Mouse (Mus musculus): ENCODE data around the gene Cdh22. TPM values are rescaled to one million over a fixed set of nuclear protein-coding genes. Genes with fewer than 3 reads are reported as not detected.

The Cdh22 gene
- polyA plus RNA-seq, 1 experiment from 2014 or later: 3.4 TPM

DNA sequence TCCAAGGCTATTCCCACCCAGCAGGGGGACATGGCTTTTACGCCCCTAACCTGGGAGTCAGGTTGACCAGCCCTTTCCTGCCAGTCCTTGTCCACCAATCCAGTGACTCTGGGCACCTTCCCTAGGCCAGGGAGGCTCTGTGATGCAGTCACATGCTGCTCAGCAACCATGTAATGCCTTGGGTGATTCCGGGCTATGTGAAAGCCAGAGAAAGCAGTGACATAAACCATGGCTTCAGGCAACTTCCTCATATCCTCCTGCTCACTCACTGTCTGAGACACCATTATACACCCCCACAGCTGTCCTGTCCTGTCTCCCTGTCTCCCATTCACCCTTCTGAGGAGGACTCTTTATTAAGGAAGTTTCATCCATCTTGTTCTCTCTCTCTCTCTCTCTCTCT, 144.0 kb downstream of the Cdh22 start, which contains the start of gene 1700025C18Rik:
Gene 1700025C18Rik (minus strand): TSS at position 101 of the 400 bp plus-strand sequence.
- WGBS: 79% methylated on average over 2 of the region's 2 CpGs

DNA sequence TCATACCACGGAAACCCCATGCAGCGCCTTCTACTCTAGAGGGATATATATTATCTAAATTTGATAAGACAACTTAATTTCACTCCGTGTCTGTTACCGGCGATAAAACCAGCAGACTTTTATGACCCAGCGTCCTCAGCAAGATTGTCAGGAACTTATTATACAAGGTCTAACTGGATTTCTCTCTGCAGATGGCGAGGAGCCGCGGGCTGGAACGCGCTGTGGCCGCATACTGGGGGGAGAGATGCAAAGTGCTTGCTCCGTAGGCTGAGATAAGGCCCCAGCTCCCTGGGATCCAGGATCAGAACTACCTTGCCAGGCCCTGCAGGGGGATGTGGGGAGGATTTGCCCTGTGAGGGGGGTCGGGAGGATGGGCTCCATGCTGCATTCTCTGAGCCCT, 145.2 kb downstream of the Cdh22 start:
- H3K27ac ChIP-seq (ENCODE audit: low read depth, low read length): no peak overlapping the region
- ATAC-seq (ENCODE audit: insufficient read depth, low FRiP score, low TSS enrichment): no peak

More for the DNA sequence above, 144.0 kb downstream of the Cdh22 start, which contains the start of gene 1700025C18Rik:
- Histone ChIP-seq H3K36me3 (ENCODE audit: control insufficient read depth, insufficient read depth, low read length) (no peaks in the 10 kb centered on the region), H3K4me1 (ENCODE audit: control insufficient read depth, insufficient read depth, low read length) (no peaks in the 10 kb centered on the region), H3K27me3 (ENCODE audit: control insufficient read depth, insufficient read depth, low read length) (no peaks in the 10 kb centered on the region), H3K4me2 (ENCODE audit: low read depth) (no peak within 1 kb of the TSS), H3K27ac (ENCODE audit: low read depth, low read length) (no peak within 1 kb of the TSS), H3K4me3 (ENCODE audit: low read depth, low read length) (no peak within 1 kb of the TSS), H3K9ac (ENCODE audit: low read length) (no peak within 1 kb of the TSS), H3K9me3 (ENCODE audit: control insufficient read depth, low read length) (no peaks in the 10 kb centered on the region)
- DNase-seq (ENCODE audit: low spot score) (no peak), ATAC-seq (ENCODE audit: insufficient read depth, low FRiP score, low TSS enrichment) (no peak)

DNA sequence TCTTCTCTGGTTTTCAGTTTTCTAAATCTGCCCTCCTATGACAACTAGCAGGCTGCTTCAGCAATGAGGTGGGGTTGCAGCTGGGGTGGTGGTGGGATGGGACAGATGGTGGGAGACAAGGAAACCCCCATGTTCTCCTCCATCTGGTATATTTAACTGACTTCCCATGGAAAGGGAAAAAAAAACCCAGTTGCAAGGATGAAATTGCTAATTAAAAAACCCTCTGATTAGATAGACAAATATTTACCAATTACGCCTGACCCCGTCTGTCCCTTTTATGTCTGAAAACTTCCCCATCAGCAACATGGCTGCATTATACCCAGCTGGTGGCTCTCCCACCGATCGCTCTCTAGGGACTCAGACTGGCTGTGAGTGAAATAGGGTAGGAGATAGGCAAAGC, 148.0 kb downstream of the Cdh22 start:
- Histone ChIP-seq H3K27me3 (ENCODE audit: control insufficient read depth, insufficient read depth, low read length) (no peaks in the 10 kb centered on the region), H3K9me3 (ENCODE audit: control insufficient read depth, low read length) (no peaks in the 10 kb centered on the region), H3K27ac (ENCODE audit: low read depth, low read length) (no peak overlapping the region), H3K4me2 (ENCODE audit: low read depth) (no peak overlapping the region), H3K4me3 (ENCODE audit: low read depth, low read length) (no peak overlapping the region), H3K36me3 (ENCODE audit: control insufficient read depth, insufficient read depth, low read length) (no peaks in the 10 kb centered on the region), H3K9ac (ENCODE audit: low read length) (no peak overlapping the region), H3K4me1 (ENCODE audit: control insufficient read depth, insufficient read depth, low read length) (no peaks in the 10 kb centered on the region)
- ATAC-seq (ENCODE audit: insufficient read depth, low FRiP score, low TSS enrichment): no peak
- no peak for DNase-seq (ENCODE audit: low spot score)
- WGBS: 81% methylated on average over 4 of the region's 4 CpGs

More for the DNA sequence above, 145.2 kb downstream of the Cdh22 start:
- WGBS: 49% methylated on average over 14 of the region's 14 CpGs
- no peak for DNase-seq (ENCODE audit: low spot score)
- H3K4me1 ChIP-seq (ENCODE audit: control insufficient read depth, insufficient read depth, low read length): no peaks in the 10 kb centered on the region
- H3K9ac ChIP-seq (ENCODE audit: low read length): no peak overlapping the region
- H3K4me2 ChIP-seq (ENCODE audit: low read depth): no peak overlapping the region
- H3K4me3 ChIP-seq (ENCODE audit: low read depth, low read length): no peak overlapping the region
- H3K27me3 ChIP-seq (ENCODE audit: control insufficient read depth, insufficient read depth, low read length): no peaks in the 10 kb centered on the region
- no peaks in the 10 kb centered on the region for H3K9me3 ChIP-seq (ENCODE audit: control insufficient read depth, low read length)
- no peaks in the 10 kb centered on the region for H3K36me3 ChIP-seq (ENCODE audit: control insufficient read depth, insufficient read depth, low read length)

DNA sequence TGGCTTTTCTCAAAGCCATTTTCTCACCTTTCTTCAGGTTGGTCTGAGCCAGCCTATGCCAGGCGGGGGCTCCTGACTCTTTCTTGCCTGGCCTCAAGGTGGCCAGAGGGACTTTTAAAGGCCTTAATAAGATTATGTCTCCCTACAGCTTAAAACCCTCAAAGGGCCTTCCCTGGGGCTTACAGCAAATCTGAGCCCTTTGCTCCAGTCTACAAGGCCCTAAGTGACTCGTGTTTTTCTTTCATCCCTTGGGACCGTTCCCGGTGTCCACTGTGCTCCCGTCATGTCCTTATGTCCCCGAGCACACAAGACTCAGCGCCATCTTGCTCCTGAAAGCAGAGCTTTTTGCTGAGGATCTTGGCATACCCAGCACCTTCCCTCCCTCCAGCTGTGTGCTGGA, 153.4 kb downstream of the Cdh22 start:
- ATAC-seq (ENCODE audit: insufficient read depth, low FRiP score, low TSS enrichment): no peak
- Histone ChIP-seq H3K27me3 (ENCODE audit: control insufficient read depth, insufficient read depth, low read length) (peaks cover 39% of the 10 kb centered on the region), H3K27ac (ENCODE audit: low read depth, low read length) (no peak overlapping the region), H3K9ac (ENCODE audit: low read length) (no peak overlapping the region), H3K4me1 (ENCODE audit: control insufficient read depth, insufficient read depth, low read length) (peaks cover 14% of the 10 kb centered on the region), H3K9me3 (ENCODE audit: control insufficient read depth, low read length) (no peaks in the 10 kb centered on the region), H3K36me3 (ENCODE audit: control insufficient read depth, insufficient read depth, low read length) (no peaks in the 10 kb centered on the region), H3K4me3 (ENCODE audit: low read depth, low read length) (no peak overlapping the region), H3K4me2 (ENCODE audit: low read depth) (no peak overlapping the region)
- DNase-seq (ENCODE audit: low spot score): no peak
- WGBS: 38% methylated on average over 7 of the region's 7 CpGs

DNA sequence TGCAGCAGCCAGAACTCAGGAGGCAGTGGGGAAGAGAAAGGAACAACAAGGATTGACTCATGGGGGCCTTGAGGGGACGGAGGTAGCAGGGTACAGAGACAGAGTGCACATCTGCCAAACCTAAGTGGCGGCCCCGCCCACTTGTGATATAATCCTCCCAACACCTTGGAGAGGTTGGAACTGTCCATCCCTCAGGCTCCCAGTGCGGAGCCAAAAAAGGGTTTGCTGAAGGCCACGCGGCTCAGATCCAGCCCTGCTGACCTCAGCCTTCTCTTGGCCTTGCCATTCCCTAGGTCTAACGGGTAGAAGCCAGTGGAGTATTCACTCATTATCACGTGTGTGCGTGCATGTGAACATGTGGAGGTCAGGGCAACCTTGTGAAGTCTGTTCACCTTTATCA, 154.0 kb downstream of the Cdh22 start:
- peaks cover 45% of the 10 kb centered on the region for H3K27me3 ChIP-seq (ENCODE audit: control insufficient read depth, insufficient read depth, low read length)
- H3K4me2 ChIP-seq (ENCODE audit: low read depth): no peak overlapping the region
- H3K4me1 ChIP-seq (ENCODE audit: control insufficient read depth, insufficient read depth, low read length): peaks cover 14% of the 10 kb centered on the region
- no peaks in the 10 kb centered on the region for H3K9me3 ChIP-seq (ENCODE audit: control insufficient read depth, low read length)
- no peak overlapping the region for H3K9ac ChIP-seq (ENCODE audit: low read length)
- no peak overlapping the region for H3K27ac ChIP-seq (ENCODE audit: low read depth, low read length)
- no peaks in the 10 kb centered on the region for H3K36me3 ChIP-seq (ENCODE audit: control insufficient read depth, insufficient read depth, low read length)
- WGBS: 22% methylated on average over 9 of the region's 9 CpGs
- no peak overlapping the region for H3K4me3 ChIP-seq (ENCODE audit: low read depth, low read length)
- ATAC-seq (ENCODE audit: insufficient read depth, low FRiP score, low TSS enrichment): no peak
- DNase-seq (ENCODE audit: low spot score): no peak

DNA sequence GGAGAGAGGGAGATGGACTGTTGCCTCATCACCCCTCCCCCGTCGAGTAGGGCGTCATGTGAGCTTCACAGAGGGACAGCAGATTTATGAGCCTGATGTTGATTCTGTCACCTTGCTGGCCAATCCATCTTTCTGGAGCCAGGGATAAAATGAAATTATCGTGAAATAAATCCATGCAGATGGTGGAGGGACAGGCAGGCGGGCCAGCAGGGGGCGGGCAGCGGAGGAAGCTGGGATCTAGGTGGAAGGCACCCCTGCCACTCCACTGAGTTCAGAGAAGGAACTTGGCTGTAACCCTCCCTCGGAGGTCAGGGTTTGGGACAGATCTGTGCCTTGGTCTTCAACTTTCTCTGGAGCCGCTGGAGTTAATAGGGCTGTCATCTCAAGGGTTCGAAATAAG, 156.0 kb downstream of the Cdh22 start:
- no peaks in the 10 kb centered on the region for H3K9me3 ChIP-seq (ENCODE audit: control insufficient read depth, low read length)
- H3K36me3 ChIP-seq (ENCODE audit: control insufficient read depth, insufficient read depth, low read length): no peaks in the 10 kb centered on the region
- WGBS: 30% methylated on average over 10 of the region's 10 CpGs
- DNase-seq (ENCODE audit: low spot score) (peak; percentile 55), ATAC-seq (ENCODE audit: insufficient read depth, low FRiP score, low TSS enrichment) (no peak)
- H3K4me3 ChIP-seq (ENCODE audit: low read depth, low read length): no peak overlapping the region
- no peak overlapping the region for H3K27ac ChIP-seq (ENCODE audit: low read depth, low read length)
- H3K27me3 ChIP-seq (ENCODE audit: control insufficient read depth, insufficient read depth, low read length): peaks cover 57% of the 10 kb centered on the region
- H3K4me1 ChIP-seq (ENCODE audit: control insufficient read depth, insufficient read depth, low read length): peaks cover 14% of the 10 kb centered on the region
- H3K4me2 ChIP-seq (ENCODE audit: low read depth): no peak overlapping the region
- H3K9ac ChIP-seq (ENCODE audit: low read length): no peak overlapping the region

DNA sequence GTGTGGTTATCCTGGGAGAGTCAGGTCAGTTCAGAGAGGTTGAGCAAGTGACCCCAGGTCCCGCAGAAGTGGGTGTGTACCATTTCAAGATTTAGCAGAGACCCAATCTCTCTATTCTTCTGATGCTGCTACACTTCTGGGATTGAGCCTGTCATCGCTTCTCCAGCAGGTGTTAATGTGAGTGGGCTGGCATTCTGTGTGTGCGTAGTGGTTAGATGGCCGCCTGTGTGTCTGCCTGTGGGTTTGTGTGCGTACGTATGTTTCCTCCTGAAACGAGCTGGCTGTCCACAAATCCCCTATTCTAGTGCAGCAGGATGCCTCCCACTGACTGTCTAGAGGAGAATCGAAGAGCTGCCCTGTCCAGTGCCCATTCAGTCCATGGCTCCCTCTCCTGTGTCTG, 156.6 kb downstream of the Cdh22 start:
- H3K36me3 ChIP-seq (ENCODE audit: control insufficient read depth, insufficient read depth, low read length): no peaks in the 10 kb centered on the region
- H3K9me3 ChIP-seq (ENCODE audit: control insufficient read depth, low read length): no peaks in the 10 kb centered on the region
- H3K4me3 ChIP-seq (ENCODE audit: low read depth, low read length): no peak overlapping the region
- H3K4me2 ChIP-seq (ENCODE audit: low read depth): no peak overlapping the region
- no peak for ATAC-seq (ENCODE audit: insufficient read depth, low FRiP score, low TSS enrichment)
- peaks cover 14% of the 10 kb centered on the region for H3K4me1 ChIP-seq (ENCODE audit: control insufficient read depth, insufficient read depth, low read length)
- no peak overlapping the region for H3K27ac ChIP-seq (ENCODE audit: low read depth, low read length)
- H3K9ac ChIP-seq (ENCODE audit: low read length): no peak overlapping the region
- WGBS: 75% methylated on average over 8 of the region's 8 CpGs
- peaks cover 62% of the 10 kb centered on the region for H3K27me3 ChIP-seq (ENCODE audit: control insufficient read depth, insufficient read depth, low read length)
- DNase-seq (ENCODE audit: low spot score): no peak

DNA sequence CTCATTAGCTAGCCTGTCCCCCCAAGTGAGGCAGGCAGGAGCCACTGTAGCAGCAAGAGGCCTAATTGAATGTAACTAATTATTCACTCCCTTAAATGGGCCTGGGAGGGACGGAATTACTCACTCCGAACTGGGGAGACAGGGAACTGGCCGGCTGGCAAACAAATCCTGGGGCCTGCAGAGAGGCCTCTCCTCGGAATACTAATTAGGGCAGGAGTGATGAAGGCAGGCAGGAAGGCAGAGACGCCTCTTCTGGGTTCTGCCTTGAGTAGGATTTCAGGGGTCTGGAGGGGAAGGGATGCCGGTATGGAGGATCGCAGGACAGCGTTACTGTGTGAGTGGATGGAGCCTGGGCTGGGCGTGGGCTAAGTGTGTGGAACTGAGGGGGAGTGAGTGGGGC, 157.6 kb downstream of the Cdh22 start:
- Histone ChIP-seq H3K4me2 (ENCODE audit: low read depth) (no peak overlapping the region), H3K36me3 (ENCODE audit: control insufficient read depth, insufficient read depth, low read length) (no peaks in the 10 kb centered on the region), H3K9me3 (ENCODE audit: control insufficient read depth, low read length) (no peaks in the 10 kb centered on the region), H3K9ac (ENCODE audit: low read length) (no peak overlapping the region), H3K4me3 (ENCODE audit: low read depth, low read length) (no peak overlapping the region), H3K4me1 (ENCODE audit: control insufficient read depth, insufficient read depth, low read length) (peaks cover 14% of the 10 kb centered on the region), H3K27me3 (ENCODE audit: control insufficient read depth, insufficient read depth, low read length) (peaks cover 63% of the 10 kb centered on the region), H3K27ac (ENCODE audit: low read depth, low read length) (no peak overlapping the region)
- peak; percentile 61; the same call in 1 of the 2 replicates for ATAC-seq (ENCODE audit: insufficient read depth, low FRiP score, low TSS enrichment)
- 3% methylated on average over 9 of the region's 9 CpGs for WGBS
- peak; percentile 63 for DNase-seq (ENCODE audit: low spot score)

DNA sequence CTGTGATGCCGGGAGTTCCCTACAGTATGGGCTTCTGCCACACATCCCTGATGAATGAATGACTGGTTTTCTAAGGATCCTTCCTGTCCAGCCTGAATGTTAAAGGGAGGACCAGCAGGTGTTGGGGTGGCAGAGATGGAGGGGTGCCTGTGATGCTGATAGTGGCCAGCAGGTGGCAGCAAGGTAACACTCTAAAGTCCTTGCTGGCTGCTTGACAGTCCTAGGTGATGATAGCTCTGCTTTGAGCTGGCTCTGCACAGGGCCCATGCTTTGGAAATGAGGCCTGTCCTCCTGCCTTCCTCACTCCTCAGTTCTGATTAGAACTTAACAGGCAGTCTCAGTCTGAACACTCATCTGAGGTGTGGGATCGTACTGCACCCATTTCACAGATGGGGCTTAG, 159.7 kb downstream of the Cdh22 start:
- H3K4me3 ChIP-seq (ENCODE audit: low read depth, low read length): no peak overlapping the region
- H3K36me3 ChIP-seq (ENCODE audit: control insufficient read depth, insufficient read depth, low read length): no peaks in the 10 kb centered on the region
- DNase-seq (ENCODE audit: low spot score) (peak; percentile 86), ATAC-seq (ENCODE audit: insufficient read depth, low FRiP score, low TSS enrichment) (no peak)
- no peak overlapping the region for H3K4me2 ChIP-seq (ENCODE audit: low read depth)
- no peaks in the 10 kb centered on the region for H3K9me3 ChIP-seq (ENCODE audit: control insufficient read depth, low read length)
- H3K9ac ChIP-seq (ENCODE audit: low read length): no peak overlapping the region
- H3K27ac ChIP-seq (ENCODE audit: low read depth, low read length): no peak overlapping the region
- peaks cover 16% of the 10 kb centered on the region for H3K4me1 ChIP-seq (ENCODE audit: control insufficient read depth, insufficient read depth, low read length)
- WGBS: 38% methylated on average over 2 of the region's 2 CpGs
- peaks cover 54% of the 10 kb centered on the region for H3K27me3 ChIP-seq (ENCODE audit: control insufficient read depth, insufficient read depth, low read length)

Measured in neural tube, embryonic 11.5 days (tissue).